Mouse (Mus musculus) G1E (cell line): ENCODE measurements around the gene Atg7. TPM values are rescaled to one million over a fixed set of nuclear protein-coding genes. Genes with fewer than 3 reads are reported as not detected.

ENCODE experiments used
- ATAC-seq: 2 replicates; pipeline ENCODE4 v1.8.0; 2016; ENCODE audit warnings: mild to moderate bottlenecking; ENCODE audit not compliant: insufficient number of reproducible peaks, poor library complexity, low FRiP score, severe bottlenecking; ENCODE audit errors: extremely low read depth
- DNase-seq: peaks from one replicate; pipeline ENCODE4 v3.0.0; 2012; ENCODE audit warnings: low spot score
- H3K27me3 ChIP-seq: 2 replicates; pipeline ENCODE4 v1.6.1; 2012; ENCODE audit warnings: mild to moderate bottlenecking, low read length, inconsistent platforms; ENCODE audit not compliant: insufficient read depth
- H3K36me3 ChIP-seq: replicated peaks from 2 replicates; pipeline ENCODE3; 2012; ENCODE audit warnings: mild to moderate bottlenecking, inconsistent platforms
- H3K4me1 ChIP-seq: 2 replicates; pipeline ENCODE4 v1.6.1; 2012; ENCODE audit warnings: low read depth, low read length, inconsistent platforms, mixed read lengths; ENCODE audit not compliant: insufficient read depth
- H3K4me3 ChIP-seq: 2 replicates; pipeline ENCODE4 v1.5.1; 2012; ENCODE audit warnings: low read depth, mild to moderate bottlenecking, inconsistent platforms, low read length, moderate library complexity, mixed read lengths
- H3K9me3 ChIP-seq: replicated peaks from 2 replicates; pipeline ENCODE4 v1.6.1; 2012; ENCODE audit warnings: inconsistent platforms
- CTCF ChIP-seq: IDR thresholded peaks from 2 replicates; pipeline ENCODE4 v1.5.1; 2012; ENCODE audit warnings: low read depth, low read length, inconsistent platforms, mixed read lengths
- GATA1 ChIP-seq: IDR thresholded peaks from 2 replicates; pipeline ENCODE4 v1.6.1; 2012; ENCODE audit warnings: borderline replicate concordance, low read length, inconsistent platforms, mixed read lengths
- GATA2 ChIP-seq: IDR thresholded peaks from 2 replicates; pipeline ENCODE4 v1.6.1; 2012; ENCODE audit warnings: low read depth, low read length, inconsistent platforms, borderline replicate concordance
- POLR2AphosphoS5 ChIP-seq: IDR thresholded peaks from 2 replicates; pipeline ENCODE4 v1.6.1; 2012; ENCODE audit warnings: low read depth, low read length, inconsistent platforms; ENCODE audit not compliant: insufficient replicate concordance
- TAL1 ChIP-seq: conservative IDR thresholded peaks from 2 replicates; pipeline ENCODE4 v1.6.1; 2012; ENCODE audit warnings: low read depth, low read length, inconsistent platforms, mixed read lengths
- polyA plus RNA-seq: library from polyadenylated mRNA; stranded (reverse); fragments of >175 nt; gene quantifications from 2 replicates; pipeline ENCODE4 v1.2.3, GENCODE M21; 2012
- total RNA-seq, 2 experiments: library from RNA; stranded (forward) in 1 of 2; stranded (reverse) in 1 of 2; fragments of 200-1000 nt in 1 of 2; fragments of >200 nt in 1 of 2; fragmentation: Nextera tagmentation in 1 of 2; gene quantifications; 2 replicates each; pipeline ENCODE4 v1.2.3; 2014 to 2017

The Atg7 gene
- total and polyA plus RNA-seq, 3 experiments, result 19.4 to 47.4 (median 37.9) TPM

GRCm38 (mm10) chr6:114725147-114725575 is 82.3 kb downstream of the Atg7 start:
- DNase-seq (no peak), ATAC-seq (no peak)
- TF ChIP-seq TAL1 (no peak), GATA1 (no peak), GATA2 (no peak), CTCF (no peak), POLR2AphosphoS5 (no peak)
- no peaks in the 10 kb centered on the region for H3K9me3 ChIP-seq
- H3K4me3 ChIP-seq, result no peak overlapping the region
- H3K27me3 ChIP-seq, result no peaks in the 10 kb centered on the region
- peaks cover 60% of the 10 kb centered on the region for H3K36me3 ChIP-seq
- no peaks in the 10 kb centered on the region for H3K4me1 ChIP-seq

GRCm38 (mm10) chr6:114726681-114727080 is 83.8 kb downstream of the Atg7 start:
- Histone ChIP-seq H3K27me3 (no peaks in the 10 kb centered on the region), H3K9me3 (no peaks in the 10 kb centered on the region), H3K36me3 (peaks cover 68% of the 10 kb centered on the region), H3K4me3 (no peak overlapping the region), H3K4me1 (no peaks in the 10 kb centered on the region)
- no peak for ATAC-seq
- TF ChIP-seq POLR2AphosphoS5 (no peak), TAL1 (no peak), CTCF (no peak), GATA1 (no peak), GATA2 (no peak)
- no peak for DNase-seq

- no peak for DNase-seq
- no peaks in the 10 kb centered on the region for H3K9me3 ChIP-seq
- no peaks in the 10 kb centered on the region for H3K27me3 ChIP-seq
- TF ChIP-seq GATA1 (no peak), GATA2 (no peak), TAL1 (no peak), POLR2AphosphoS5 (no peak), CTCF (no peak)
- H3K4me1 ChIP-seq, result no peaks in the 10 kb centered on the region
- no peak for ATAC-seq
- H3K36me3 ChIP-seq, result peaks cover 79% of the 10 kb centered on the region
- H3K4me3 ChIP-seq, result no peak overlapping the region
These were observed 90.3 kb downstream of the Atg7 start for GRCm38 (mm10) chr6:114733156-114733555.

- H3K27me3 ChIP-seq, result no peaks in the 10 kb centered on the region
- DNase-seq (no peak), ATAC-seq (no peak)
These were observed 90.8 kb downstream of the Atg7 start for GRCm38 (mm10) chr6:114733681-114734080.

GRCm38 (mm10) chr6:114735054-114735453 is 92.2 kb downstream of the Atg7 start:
- ATAC-seq (no peak), DNase-seq (no peak)
- Histone ChIP-seq H3K9me3 (no peaks in the 10 kb centered on the region), H3K4me3 (no peak overlapping the region), H3K36me3 (peaks cover 84% of the 10 kb centered on the region), H3K4me1 (no peaks in the 10 kb centered on the region), H3K27me3 (no peaks in the 10 kb centered on the region)
- TF ChIP-seq CTCF (no peak), TAL1 (no peak), GATA1 (no peak), POLR2AphosphoS5 (no peak), GATA2 (no peak)

More at GRCm38 (mm10) chr6:114733681-114734080, 90.8 kb downstream of the Atg7 start:
- H3K4me3 ChIP-seq, result no peak overlapping the region
- TF ChIP-seq POLR2AphosphoS5 (no peak), GATA1 (no peak), GATA2 (no peak), TAL1 (no peak), CTCF (no peak)
- no peaks in the 10 kb centered on the region for H3K4me1 ChIP-seq
- H3K9me3 ChIP-seq, result no peaks in the 10 kb centered on the region
- peaks cover 82% of the 10 kb centered on the region for H3K36me3 ChIP-seq

GRCm38 (mm10) chr6:114736355-114736754 is 93.5 kb downstream of the Atg7 start:
- no peaks in the 10 kb centered on the region for H3K9me3 ChIP-seq
- ATAC-seq (no peak), DNase-seq (no peak)
- H3K36me3 ChIP-seq, result peaks cover 85% of the 10 kb centered on the region
- no peaks in the 10 kb centered on the region for H3K4me1 ChIP-seq
- no peak overlapping the region for H3K4me3 ChIP-seq
- TF ChIP-seq GATA1 (no peak), GATA2 (no peak), CTCF (no peak), POLR2AphosphoS5 (no peak), TAL1 (no peak)
- H3K27me3 ChIP-seq, result no peaks in the 10 kb centered on the region
